Mouse (Mus musculus) cerebellum, adult (tissue): ENCODE measurements around the gene Srsf4.

Source experiments
- ATAC-seq: cut with Nextera tagmentation; 2 replicates; pipeline ENCODE4 v1.9.2; 2017; ENCODE audit warnings: mild to moderate bottlenecking, moderate library complexity, mixed read lengths; ENCODE audit not compliant: insufficient number of reproducible peaks, low FRiP score, low TSS enrichment

Gene Srsf4

DNA sequence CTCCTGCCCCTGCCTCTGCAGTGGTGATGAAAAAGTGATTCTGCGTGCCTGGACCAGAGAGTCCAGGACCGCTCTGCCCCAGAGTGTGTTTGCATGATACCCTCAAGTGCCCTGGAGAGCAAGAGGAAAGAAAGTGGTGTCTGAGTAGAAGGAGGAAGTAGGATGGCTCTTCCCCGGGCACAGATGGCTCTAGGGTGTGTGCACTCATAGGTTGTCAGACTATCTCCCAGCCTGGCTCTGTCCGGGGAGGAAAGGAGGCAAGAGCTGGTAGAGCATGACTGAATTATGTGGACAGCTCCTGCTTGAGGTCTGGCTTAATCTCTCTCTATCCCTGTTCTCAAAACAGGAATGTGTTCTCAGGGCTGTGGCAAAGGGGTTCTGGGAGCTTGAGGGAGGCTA lies 12.1 kb upstream of the Srsf4 start:
- no peak for ATAC-seq

DNA sequence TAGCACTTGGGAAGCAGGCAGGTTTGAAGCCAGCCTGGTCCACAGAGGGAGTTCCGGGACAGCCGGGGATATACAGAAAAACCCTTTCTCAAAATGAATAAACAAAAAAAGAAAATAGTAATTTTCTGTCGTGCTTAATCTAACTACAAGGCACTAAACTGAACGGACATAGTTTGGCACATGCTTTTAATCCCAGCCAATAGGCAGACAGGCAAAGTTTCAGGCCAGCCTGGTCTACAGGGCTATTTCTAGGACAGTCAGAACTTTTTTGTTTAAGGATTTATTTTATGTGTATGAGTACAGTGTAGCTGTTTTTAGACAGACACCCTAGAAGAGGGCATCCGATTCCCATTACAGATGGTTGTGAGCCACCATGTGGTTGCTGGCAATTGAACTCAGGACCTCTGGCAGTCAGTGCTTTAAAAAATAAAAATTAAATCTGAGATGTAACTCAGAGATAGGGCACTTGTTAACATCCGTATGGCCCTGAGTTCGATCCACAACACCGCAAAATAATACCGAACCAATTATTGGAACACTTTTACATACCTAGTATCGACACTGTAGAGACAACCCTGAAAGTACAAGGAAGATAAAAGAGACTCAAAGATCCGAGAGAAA lies 635 bp upstream of the Srsf4 start:
- ATAC-seq, result no peak

DNA sequence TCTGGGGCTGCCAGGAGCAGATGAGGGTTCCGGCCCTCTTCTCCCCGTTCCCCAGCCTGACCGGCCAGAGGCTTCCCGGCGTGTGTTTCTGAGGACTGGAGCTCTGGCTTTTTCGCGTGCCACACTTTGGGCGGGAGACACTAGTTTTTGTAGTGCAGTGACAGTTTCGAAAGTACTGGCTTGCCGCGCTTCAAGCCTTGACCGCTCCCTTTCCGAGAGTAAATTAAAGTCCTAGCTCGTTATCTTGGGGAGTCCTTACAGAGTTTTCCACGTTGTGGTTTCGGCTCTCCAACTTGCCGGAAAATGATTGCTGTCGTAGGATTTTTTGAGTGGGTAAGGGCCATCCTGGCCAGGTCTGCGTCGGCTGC lies 736 bp downstream of the Srsf4 start:
- ATAC-seq, result no peak

DNA sequence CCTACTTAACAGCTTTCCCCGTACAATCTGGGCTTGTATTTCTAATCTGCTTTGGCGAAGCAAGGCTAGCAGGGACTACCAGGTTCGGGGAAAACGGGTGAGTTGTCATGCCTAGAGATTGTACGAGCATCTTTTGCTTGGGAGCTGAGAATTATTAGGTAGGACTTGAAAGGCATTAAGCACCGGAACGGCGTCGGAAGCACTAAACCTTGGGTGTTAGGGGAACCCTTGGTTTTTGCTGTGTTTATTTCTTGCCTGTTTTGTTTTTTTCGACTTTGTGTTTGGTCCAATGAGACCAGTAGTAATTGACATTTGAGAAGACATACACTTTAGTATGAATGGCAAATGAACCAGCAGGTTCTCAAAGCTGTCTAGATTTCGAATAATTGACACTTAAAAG lies 1.1 kb downstream of the Srsf4 start:
- no peak for ATAC-seq

DNA sequence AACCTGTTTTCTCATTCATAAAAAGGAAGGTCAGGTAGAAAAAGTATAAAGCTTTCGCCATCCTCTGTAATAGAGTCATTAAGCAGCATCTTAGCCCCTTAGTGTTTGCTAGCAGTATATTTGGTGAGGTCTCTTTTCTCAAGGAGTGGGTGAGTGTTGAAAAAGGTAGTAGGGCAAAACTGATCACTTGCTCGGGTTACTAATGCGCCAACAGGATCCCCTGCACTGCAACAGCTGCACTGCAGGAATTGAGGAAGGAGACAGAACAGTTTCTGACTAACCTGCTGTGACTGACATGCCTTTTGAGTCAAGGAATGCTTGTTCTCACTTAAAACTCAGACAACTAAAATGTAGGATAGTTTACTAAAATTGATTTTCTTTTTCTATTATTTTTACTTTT lies 1.8 kb downstream of the Srsf4 start:
- ATAC-seq, result no peak

DNA sequence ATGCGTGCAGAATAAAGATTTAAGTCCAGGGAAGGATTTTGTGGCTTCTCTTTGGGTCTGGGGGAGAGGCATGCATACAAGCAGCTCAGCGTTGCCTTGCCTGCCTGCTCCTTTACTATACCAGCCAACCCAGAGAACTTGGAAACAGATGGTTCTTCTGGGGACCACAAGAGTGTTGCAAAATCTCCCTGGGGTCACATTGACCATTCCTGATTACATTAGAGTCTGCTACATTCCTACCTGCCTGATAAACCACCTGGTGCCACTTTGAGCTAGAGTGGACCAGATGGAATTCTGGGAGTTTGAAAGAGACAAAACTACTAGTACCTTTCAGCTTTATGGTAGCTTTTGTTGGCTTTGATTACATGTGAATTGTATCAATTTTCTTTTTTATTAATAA lies 3.4 kb downstream of the Srsf4 start:
- ATAC-seq, result no peak

DNA sequence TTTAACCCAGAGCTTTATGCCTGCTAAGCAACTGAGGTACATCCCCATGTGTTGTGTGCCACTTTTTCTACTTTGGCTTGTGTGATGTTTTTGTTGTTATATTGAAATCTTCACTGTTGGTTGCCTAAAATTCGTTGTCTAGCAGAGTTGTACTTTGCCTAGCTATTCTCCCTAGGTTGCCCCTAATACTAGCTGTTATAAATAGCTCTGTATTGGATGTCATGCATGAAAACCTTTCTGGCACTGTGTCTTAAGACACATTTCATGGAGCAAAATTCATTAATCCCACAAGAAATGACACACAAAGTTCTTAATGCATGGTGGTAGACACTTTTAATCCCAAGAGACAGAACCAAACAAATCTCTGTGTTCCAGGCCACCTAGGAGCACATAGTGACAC lies 6.3 kb downstream of the Srsf4 start:
- no peak for ATAC-seq

DNA sequence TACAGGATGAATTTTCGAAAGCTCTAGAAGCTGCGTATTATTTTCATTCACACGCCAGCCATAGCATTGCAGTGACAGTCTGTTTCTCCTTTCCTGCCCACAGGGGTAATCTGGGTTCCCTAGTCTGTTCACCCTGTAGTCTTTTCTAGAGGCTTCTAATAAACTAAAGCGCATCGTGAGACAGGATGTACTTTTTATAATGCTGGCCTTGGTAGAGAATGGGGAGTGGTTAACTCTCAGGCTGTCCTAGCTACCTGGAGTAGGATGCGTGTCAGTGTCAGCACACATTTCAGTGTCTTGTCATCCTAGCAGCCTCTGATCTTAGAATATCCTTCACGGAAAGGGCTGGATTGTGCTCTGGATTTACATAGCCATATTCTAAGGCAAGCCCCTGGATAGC lies 7.9 kb downstream of the Srsf4 start:
- ATAC-seq, result no peak

DNA sequence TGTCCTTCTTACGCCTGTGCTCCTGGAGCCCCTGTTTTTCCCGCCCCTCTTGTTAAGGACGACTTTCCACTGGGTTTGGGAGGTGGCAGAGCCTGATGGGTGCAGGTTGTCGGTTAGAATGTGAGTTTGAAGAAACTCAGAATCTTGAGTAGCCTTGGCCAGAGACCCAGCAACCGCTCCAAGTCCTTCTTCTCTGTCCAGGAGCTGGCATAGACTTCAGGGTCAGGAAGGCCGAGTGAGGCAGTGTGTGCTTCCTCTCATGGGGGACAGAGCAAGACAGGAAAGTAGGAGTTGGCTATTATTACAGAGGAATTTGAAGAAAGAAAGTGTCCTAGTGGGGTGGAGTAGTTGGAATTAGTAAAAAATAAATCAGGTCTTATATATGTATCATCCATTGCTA lies 10.2 kb downstream of the Srsf4 start:
- ATAC-seq, result no peak

DNA sequence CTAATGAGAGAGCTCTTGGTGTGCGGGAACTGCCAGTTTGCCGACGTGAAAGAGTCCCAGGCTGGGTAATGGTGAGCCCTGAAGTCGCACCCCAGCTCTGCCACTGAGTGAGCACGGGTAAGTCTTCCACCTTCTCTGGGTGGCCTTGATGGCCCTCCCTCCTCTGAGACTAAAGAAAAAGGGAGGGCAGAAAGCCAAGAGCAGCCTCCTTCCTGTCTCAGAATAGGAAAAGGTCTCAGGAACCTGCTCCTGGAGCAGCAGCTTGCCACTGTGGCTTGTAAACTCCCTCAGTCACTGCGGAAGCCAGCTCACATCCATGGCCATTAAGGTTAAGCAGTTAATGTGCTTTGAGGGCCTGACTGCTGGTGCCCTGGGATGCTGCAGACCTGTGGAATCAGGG lies 12.0 kb downstream of the Srsf4 start:
- ATAC-seq, result no peak

DNA sequence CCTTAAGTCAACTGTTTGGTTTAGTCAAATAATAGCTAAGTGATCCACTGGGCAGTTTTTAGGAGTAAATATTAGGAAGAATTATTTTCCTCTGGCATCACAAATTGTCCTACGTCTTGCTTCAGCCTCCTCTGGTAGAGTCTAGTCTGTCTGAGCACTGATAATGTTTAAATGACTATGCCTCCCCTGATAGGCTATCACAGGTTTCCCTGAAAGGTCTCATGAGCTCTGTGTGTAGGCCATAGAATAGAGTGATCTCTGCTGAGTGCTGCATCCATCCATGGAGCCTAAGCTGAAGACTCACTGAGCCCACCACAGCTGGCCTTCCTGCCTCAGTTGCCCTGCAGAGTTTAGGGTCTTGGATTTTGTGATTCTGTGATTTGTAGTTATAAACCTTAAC lies 15.1 kb downstream of the Srsf4 start:
- no peak for ATAC-seq

DNA sequence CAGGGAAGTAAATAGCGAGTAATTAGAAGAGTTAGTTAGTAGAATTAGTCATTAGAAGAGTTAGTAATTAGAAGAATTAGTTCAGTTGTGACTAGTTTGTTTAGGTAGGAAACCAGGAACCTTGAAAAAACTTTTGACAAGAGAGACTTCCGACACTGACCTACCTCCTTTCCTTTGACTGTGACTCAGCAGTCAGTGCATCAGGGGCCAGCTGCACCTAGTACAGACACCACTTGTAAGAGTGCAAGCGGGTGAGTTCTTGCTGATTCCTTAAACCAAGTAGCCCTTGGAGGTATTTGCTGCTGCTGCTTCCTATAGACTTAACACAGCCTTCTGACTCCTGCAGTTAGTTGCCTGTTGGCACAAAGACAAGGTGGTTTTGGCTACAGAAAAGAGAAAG lies 17.3 kb downstream of the Srsf4 start:
- no peak for ATAC-seq

DNA sequence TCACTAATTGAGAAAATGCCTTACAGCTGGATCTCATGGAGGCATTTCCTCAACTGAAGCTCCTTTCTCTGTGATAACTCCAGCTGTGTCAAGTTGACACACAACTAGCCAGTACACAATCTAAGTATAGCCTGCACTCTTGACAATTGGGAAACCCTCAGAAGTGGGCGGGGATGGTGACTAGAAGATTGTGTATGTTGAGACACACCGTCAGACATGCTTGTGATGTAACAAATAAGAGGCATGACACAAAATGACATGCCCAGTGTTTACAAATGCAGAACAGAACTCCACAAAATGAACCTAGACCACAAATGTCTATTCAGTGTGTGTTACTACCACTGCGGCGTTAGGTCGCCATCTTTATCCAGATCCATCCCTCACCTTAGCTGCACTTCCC lies 23.7 kb downstream of the Srsf4 start:
- ATAC-seq, result no peak

DNA sequence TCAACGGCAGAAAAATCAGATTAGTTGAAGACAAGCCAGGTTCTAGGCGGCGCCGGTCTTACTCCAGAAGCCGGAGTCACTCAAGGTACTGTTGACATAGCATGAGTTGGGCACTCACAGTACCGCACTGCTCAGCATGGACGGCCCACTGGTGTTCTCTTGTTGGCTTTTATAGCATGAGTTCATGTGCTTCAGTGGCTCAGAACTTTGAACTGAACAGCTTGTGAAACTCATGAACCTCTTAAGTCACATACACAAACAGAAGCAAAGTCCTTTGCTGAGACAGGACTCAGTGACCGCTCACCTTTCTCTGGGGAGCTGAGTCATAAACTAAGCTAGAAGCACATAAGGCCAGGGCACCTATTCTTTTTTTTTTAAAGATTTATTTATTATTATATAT lies 24.4 kb downstream of the Srsf4 start:
- ATAC-seq, result no peak

DNA sequence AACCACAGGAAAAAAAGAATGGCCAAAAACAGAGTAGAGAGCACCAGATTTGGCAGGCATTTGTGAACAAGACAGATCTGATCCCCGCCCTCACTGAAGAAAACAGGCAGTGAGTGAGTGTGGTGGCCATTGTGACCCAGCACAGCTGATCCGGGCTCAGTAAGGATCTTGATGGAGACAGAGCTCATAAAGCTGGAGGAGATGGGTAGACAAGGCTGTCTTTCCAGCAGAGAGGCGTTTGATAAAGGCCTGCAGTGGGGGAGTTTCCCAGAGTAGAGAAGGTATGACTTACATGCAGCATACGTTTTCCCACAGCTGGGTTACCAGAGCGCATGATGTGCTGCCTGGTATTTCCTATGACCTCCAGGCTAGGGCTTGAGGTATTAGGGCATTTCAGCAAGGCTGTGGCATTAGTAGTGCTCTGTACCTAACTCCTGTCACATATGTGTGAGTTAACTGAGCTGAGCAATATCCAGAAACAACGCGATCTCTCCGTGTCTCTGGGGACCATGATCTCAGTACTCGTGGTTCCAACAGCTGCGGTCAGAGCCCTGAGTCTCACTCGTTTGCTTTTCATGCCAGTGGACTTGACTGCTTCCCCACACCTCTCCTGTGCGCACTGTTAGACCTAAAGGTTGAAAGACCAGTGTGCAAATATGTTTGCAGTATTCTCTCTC lies 25.2 kb downstream of the Srsf4 start:
- ATAC-seq, result no peak

DNA sequence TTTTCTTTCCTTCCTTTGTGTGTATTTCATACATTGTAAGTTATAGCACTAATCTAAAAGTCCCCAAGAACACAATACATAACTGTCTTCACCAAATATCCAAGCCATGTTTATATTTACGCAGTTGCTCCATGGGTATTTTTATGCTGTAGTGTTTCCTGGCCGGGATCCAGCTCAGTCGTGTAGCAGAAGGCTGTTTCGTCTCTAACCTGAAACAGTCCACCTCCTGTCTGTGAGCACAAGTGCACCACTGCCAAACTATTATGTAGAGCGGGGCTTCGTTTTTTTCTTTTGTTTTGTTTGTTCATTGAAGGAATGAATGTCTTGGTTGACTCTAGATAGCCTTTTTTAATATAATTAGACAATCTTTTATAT lies 25.8 kb downstream of the Srsf4 start:
- no peak; the same call in 1 of the 2 replicates for ATAC-seq

DNA sequence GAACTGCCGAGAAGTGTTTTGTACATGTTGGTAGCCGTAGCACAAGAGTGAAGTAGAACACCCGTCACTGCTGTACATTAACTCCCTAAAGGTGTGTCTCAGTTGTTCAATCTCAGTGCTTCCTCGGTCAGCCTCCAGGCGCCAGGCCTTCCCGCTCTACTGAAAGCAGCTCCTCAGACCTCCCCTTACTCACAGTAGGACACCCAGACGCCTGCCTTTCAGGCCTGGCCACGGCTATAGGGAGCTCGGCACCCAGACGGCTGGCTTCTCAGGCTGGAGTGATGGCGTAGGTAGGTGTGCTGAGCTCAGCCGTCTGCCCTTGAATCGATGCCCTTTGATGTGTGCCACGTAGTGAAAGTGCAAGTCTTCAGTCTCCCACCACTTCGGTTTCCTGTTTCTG lies 27.7 kb downstream of the Srsf4 start:
- no peak for ATAC-seq

DNA sequence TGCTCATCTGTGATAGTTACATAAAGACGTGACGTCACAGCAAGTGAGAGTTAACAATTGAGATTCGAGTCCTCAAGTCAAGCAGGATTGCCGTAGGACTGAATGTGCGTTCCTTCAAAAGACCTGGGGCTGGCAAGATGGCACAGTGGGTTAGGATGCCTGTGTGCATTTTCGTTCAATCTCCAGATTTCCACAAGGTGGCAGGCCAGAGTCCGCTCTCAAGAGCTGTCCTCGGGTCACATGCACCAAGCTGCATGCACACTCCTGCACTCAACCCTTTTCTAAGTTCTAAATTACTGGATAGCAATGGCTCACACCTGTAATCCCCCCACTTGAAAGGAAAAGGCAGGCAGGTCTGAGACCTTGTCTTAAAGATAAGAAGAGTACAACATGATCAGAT lies 31.1 kb downstream of the Srsf4 start:
- ATAC-seq, result no peak

DNA sequence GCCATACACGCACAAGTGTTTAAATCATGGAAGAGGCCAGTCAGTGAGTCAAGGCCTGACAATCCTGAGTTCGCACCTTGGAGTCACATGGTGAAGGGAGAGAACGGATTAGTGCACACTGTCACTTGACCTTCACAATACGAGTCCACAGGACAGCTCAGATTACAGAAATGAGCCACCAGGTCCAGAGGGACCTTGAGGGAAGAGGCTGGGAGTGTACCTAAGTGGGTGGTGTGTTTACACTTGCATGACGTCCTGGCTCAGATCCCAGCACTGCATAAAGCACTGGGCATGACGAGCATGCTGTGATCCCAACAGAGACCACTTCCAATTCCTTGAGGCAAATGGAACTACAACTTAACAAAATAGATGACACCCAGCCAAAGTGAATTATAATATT lies 33.0 kb downstream of the Srsf4 start:
- ATAC-seq, result no peak

DNA sequence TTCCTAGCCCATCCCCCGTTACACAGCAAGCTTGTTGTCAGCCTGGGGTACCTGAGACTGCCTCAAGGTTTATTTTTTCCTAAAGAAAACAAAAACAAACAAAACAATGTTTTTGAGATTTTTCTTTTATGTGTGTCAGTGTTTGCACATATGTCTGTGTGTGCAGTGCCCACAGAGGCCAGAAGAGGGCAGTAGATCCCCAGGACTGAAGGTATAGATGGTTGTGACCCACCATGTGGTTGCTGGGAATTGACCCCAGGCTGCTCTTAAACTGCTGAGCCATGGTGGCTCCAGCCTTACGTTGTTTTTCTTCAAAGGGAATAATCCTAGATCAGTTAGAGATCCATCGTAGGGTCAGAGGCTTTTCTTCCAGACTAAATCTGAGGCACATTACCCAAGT lies 34.5 kb downstream of the Srsf4 start:
- ATAC-seq, result no peak

DNA sequence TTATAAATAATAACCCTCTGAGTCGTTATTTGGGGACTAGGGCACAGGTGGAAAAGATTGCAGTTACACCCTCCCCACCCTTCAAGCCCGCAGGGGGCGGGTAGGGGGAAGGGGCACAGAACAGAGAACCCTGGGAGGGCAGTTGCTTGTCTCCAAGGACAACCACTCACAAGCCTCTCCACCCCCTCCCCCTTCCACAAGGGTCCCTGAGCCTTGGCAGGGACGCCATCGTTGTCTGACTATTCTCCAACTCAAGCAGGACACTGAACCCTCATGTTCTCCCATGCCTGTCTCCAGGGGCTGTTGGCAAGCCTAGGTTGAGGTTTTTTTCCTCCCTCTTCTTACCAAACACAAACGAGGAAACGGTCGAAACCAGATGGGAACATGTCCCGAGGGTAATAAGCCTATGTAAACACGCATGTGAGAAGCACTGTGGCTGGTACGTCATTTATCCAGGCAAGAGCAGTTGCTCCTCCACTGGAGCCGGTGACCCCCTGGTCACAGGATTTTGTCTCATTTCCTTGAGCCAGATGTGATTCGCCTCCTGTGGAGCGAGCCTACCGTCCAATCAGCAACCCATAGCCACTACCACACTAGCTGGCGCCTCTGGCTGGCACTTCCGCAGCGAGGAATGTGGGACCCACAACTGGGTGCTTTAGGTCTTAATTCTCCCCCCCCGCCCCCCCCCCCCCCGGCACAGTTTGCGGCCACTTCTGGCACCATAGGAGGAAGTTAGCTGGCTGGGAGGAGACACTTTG lies 37.0 kb downstream of the Srsf4 start:
- ATAC-seq, result no peak

DNA sequence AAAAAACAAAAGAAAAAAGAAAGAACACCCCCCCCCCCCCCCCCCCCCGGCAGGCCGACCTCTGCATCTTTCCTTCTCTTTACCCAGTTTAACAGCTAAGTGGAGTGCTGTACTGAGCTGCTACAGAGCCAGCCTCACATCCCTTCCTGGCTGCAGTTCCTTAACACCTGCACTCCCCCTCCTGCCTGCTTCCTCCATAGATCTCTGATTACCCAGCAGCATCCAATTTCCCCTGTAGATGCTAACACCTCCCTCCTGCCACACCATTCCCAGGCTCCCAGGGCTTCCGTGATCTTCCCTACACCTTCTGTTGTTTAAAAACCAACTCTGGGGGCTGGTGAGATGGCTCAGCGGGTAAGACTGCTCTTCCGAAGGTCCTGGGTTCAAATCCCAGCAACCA lies 38.1 kb downstream of the Srsf4 start:
- ATAC-seq, result no peak
